Mouse (Mus musculus): ENCODE results near the gene Slc12a7. TPM values are rescaled to one million over a fixed set of nuclear protein-coding genes. Genes with fewer than 3 reads are reported as not detected.

Gene Slc12a7
- polyA plus RNA-seq, 1 experiment from 2014 or later = 7.5 TPM

GRCm38 (mm10) chr13:73762938-73763337 is 30.0 kb downstream of the Slc12a7 start:
- peak overlapping the region; percentile 60 for H3K4me3 ChIP-seq (ENCODE audit: low read depth, low read length)
- 0 out of 2 replicates have a peak, but pooled peaks have one; percentile 1 for ATAC-seq
- no peaks in the 10 kb centered on the region for H3K9me3 ChIP-seq (replicated peaks; ENCODE audit: control insufficient read depth, low read length, poor library complexity, severe bottlenecking)
- no peak overlapping the region for H3K9ac ChIP-seq (ENCODE audit: low read depth, low read length)
- 31% methylated on average over 6 of the region's 6 CpGs for WGBS
- H3K36me3 ChIP-seq (ENCODE audit: control insufficient read depth, insufficient read depth, low read length) = no peaks in the 10 kb centered on the region
- H3K27me3 ChIP-seq (ENCODE audit: control insufficient read depth, insufficient read depth, low read depth, low read length) = no peaks in the 10 kb centered on the region; the same call in 1 of the 2 replicates
- peak overlapping the region; percentile 97; the same call in 1 of the 2 replicates for H3K4me2 ChIP-seq (ENCODE audit: low read length)
- H3K27ac ChIP-seq (ENCODE audit: low read length) = no peak overlapping the region
- peaks cover 17% of the 10 kb centered on the region for H3K4me1 ChIP-seq (ENCODE audit: control insufficient read depth, insufficient read depth, low read length)

- Histone ChIP-seq H3K27ac (ENCODE audit: low read length) (no peak overlapping the region), H3K27me3 (ENCODE audit: control insufficient read depth, insufficient read depth, low read depth, low read length) (no peaks in the 10 kb centered on the region; the same call in 1 of the 2 replicates), H3K9me3 (replicated peaks; ENCODE audit: control insufficient read depth, low read length, poor library complexity, severe bottlenecking) (no peaks in the 10 kb centered on the region), H3K4me1 (ENCODE audit: control insufficient read depth, insufficient read depth, low read length) (peaks cover 17% of the 10 kb centered on the region), H3K4me2 (ENCODE audit: low read length) (peak overlapping the region; percentile 97), H3K9ac (ENCODE audit: low read depth, low read length) (peak overlapping the region; percentile 67), H3K36me3 (ENCODE audit: control insufficient read depth, insufficient read depth, low read length) (no peaks in the 10 kb centered on the region), H3K4me3 (ENCODE audit: low read depth, low read length) (peak overlapping the region; percentile 60)
- under 1% methylated on average over 66 of the region's 70 CpGs for WGBS
- ATAC-seq = peak; percentile 82
These were observed 30.8 kb downstream of the Slc12a7 start for GRCm38 (mm10) chr13:73763439-73764255.

DNA sequence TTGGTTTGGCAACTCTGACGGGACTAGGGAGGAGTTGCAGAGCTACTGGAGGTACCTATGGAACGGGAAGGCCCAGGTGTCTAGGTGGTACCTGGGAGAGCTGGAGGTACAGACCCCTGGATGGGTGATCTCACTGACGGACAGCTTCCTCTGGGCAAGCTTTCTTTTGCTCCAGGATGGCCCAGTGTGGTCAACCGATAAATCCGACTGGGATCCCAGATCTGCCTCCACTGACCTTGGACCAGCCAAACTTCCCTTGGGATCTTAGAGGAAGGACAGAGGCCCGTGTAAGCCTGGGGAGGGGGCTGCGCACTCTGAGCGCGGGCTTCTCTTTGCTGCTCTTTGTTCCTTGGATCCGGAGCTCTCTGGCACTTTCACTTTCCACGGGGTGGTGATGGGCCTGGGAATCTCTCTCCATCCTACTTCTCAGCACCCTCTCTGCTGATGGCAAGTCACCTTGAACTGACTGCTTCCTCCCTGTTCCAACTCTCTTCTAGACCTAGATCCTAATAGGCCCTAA is 31.4 kb downstream of the Slc12a7 start:
- H3K36me3 ChIP-seq (ENCODE audit: control insufficient read depth, insufficient read depth, low read length) = no peaks in the 10 kb centered on the region
- no peaks in the 10 kb centered on the region; the same call in 1 of the 2 replicates for H3K27me3 ChIP-seq (ENCODE audit: control insufficient read depth, insufficient read depth, low read depth, low read length)
- H3K27ac ChIP-seq (ENCODE audit: low read length) = no peak overlapping the region
- H3K4me2 ChIP-seq (ENCODE audit: low read length) = peak overlapping the region; percentile 97
- ATAC-seq = 0 out of 2 replicates have a peak, but pooled peaks have one; percentile 25
- 2% methylated on average over 11 of the region's 11 CpGs for WGBS
- H3K4me1 ChIP-seq (ENCODE audit: control insufficient read depth, insufficient read depth, low read length) = peaks cover 17% of the 10 kb centered on the region
- H3K4me3 ChIP-seq (ENCODE audit: low read depth, low read length) = peak overlapping the region; percentile 60
- no peaks in the 10 kb centered on the region for H3K9me3 ChIP-seq (replicated peaks; ENCODE audit: control insufficient read depth, low read length, poor library complexity, severe bottlenecking)
- peak overlapping the region; percentile 67 for H3K9ac ChIP-seq (ENCODE audit: low read depth, low read length)

- no peak for ATAC-seq
- no peak overlapping the region for H3K4me2 ChIP-seq (ENCODE audit: low read length)
- no peak overlapping the region for H3K9ac ChIP-seq (ENCODE audit: low read depth, low read length)
- H3K4me3 ChIP-seq (ENCODE audit: low read depth, low read length) = no peak overlapping the region
- no peaks in the 10 kb centered on the region for H3K27me3 ChIP-seq (ENCODE audit: control insufficient read depth, insufficient read depth, low read depth, low read length)
- peaks cover 17% of the 10 kb centered on the region for H3K4me1 ChIP-seq (ENCODE audit: control insufficient read depth, insufficient read depth, low read length)
- 68% methylated on average over 4 of the region's 4 CpGs for WGBS
- H3K9me3 ChIP-seq (replicated peaks; ENCODE audit: control insufficient read depth, low read length, poor library complexity, severe bottlenecking) = no peaks in the 10 kb centered on the region
- no peak overlapping the region for H3K27ac ChIP-seq (ENCODE audit: low read length)
- H3K36me3 ChIP-seq (ENCODE audit: control insufficient read depth, insufficient read depth, low read length) = no peaks in the 10 kb centered on the region
These were observed 32.5 kb downstream of the Slc12a7 start for GRCm38 (mm10) chr13:73765393-73765792.

DNA sequence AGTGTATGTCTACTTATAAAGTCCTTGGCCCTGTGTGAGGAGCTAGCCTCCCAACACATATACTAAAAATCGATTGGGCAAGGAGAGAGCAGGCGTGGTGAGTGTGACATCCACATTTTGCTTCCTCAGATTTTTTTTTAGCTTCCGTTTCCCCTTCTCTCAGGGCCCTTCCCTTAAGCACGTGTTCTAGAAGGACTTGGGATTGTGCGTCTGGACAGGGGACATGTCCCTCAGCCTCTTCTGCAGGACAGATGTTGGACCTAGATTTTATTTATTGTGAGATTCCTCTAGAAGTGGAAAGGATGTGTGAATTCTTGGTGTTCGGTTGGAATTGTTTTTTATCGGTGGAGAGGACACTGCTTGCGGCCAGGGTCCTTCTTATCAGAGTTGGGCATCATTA is 34.3 kb downstream of the Slc12a7 start:
- Histone ChIP-seq H3K36me3 (ENCODE audit: control insufficient read depth, insufficient read depth, low read length) (no peaks in the 10 kb centered on the region), H3K27ac (ENCODE audit: low read length) (no peak overlapping the region), H3K9ac (ENCODE audit: low read depth, low read length) (no peak overlapping the region), H3K4me1 (ENCODE audit: control insufficient read depth, insufficient read depth, low read length) (peaks cover 17% of the 10 kb centered on the region), H3K9me3 (replicated peaks; ENCODE audit: control insufficient read depth, low read length, poor library complexity, severe bottlenecking) (no peaks in the 10 kb centered on the region), H3K4me3 (ENCODE audit: low read depth, low read length) (no peak overlapping the region), H3K27me3 (ENCODE audit: control insufficient read depth, insufficient read depth, low read depth, low read length) (no peaks in the 10 kb centered on the region), H3K4me2 (ENCODE audit: low read length) (no peak overlapping the region)
- 88% methylated on average over 8 of the region's 8 CpGs for whole genome bisulfite sequencing
- ATAC-seq = no peak

GRCm38 (mm10) chr13:73767754-73768153 is 34.9 kb downstream of the Slc12a7 start:
- H3K9ac ChIP-seq (ENCODE audit: low read depth, low read length) = no peak overlapping the region
- no peaks in the 10 kb centered on the region for H3K27me3 ChIP-seq (ENCODE audit: control insufficient read depth, insufficient read depth, low read depth, low read length)
- H3K9me3 ChIP-seq (replicated peaks; ENCODE audit: control insufficient read depth, low read length, poor library complexity, severe bottlenecking) = no peaks in the 10 kb centered on the region
- H3K4me3 ChIP-seq (ENCODE audit: low read depth, low read length) = no peak overlapping the region
- H3K36me3 ChIP-seq (ENCODE audit: control insufficient read depth, insufficient read depth, low read length) = no peaks in the 10 kb centered on the region
- no peak overlapping the region for H3K27ac ChIP-seq (ENCODE audit: low read length)
- H3K4me2 ChIP-seq (ENCODE audit: low read length) = no peak overlapping the region
- peaks cover 17% of the 10 kb centered on the region for H3K4me1 ChIP-seq (ENCODE audit: control insufficient read depth, insufficient read depth, low read length)
- WGBS = 90% methylated on average over 5 of the region's 5 CpGs
- no peak for ATAC-seq

DNA sequence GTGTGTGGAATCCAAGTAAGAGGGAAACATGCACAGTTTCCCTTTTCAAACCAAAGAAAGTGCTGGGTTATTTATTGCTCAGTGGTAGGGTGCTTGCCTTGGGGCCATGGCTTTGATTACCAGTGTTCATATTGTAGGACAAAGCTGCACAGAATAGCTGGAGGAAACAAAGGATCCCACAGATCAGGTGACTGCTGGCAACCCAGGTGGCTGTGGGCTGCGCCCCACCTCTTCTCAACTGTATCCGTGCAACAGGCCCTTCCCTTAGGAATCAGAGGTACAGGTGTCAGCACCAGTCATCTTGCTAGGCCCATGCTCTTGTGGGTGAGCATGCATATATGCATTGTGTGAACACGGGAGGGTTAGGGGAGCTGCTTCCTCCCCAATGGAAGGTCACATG is 35.4 kb downstream of the Slc12a7 start:
- H3K27ac ChIP-seq (ENCODE audit: low read length) = no peak overlapping the region

DNA sequence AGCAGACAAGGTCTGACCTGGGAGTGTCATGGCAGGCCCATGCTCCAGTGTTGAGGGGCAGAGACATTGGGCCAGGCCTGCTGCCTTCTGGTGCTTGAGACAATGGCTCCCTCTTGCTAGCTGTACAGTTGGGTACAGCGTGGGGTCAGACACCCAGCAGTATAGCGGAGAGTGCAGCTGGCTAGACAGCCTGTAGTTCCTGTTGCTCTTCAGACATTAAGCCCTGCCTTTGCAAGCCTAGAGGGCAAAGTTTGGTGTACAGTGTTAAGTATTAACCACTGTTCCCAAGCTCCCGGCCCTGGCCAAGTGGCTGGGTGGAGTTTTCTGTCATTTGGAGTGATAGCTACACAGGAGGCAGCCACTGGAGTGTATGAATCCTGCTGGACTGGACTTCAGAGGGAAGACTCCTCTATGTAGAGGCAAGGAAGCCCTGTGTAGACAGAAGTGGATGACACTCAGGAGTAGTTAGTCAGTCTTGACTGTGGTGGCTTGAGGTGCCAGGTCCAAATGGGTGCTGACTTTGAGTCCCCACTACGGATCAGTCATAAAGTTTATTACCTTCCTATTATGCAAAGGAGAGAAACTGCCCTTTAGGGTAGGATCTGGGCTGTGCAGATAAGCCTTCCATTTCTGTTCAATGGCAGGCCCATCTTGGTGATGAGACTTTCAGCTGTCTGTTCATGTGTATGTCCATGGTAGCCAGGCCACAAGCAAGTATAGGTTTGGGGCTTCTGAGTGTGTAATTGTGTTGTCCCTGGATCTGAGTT is 37.2 kb downstream of the Slc12a7 start:
- Histone ChIP-seq H3K4me1 (ENCODE audit: control insufficient read depth, insufficient read depth, low read length) (peaks cover under 1% of the 10 kb centered on the region; the same call in 1 of the 2 replicates), H3K27me3 (ENCODE audit: control insufficient read depth, insufficient read depth, low read depth, low read length) (no peaks in the 10 kb centered on the region), H3K9me3 (replicated peaks; ENCODE audit: control insufficient read depth, low read length, poor library complexity, severe bottlenecking) (no peaks in the 10 kb centered on the region), H3K4me2 (ENCODE audit: low read length) (no peak overlapping the region), H3K36me3 (ENCODE audit: control insufficient read depth, insufficient read depth, low read length) (no peaks in the 10 kb centered on the region), H3K27ac (ENCODE audit: low read length) (no peak overlapping the region), H3K4me3 (ENCODE audit: low read depth, low read length) (no peak overlapping the region), H3K9ac (ENCODE audit: low read depth, low read length) (no peak overlapping the region)
- 79% methylated on average over 4 of the region's 4 CpGs for WGBS
- ATAC-seq = no peak

More for the DNA sequence above, 35.4 kb downstream of the Slc12a7 start:
- H3K4me1 ChIP-seq (ENCODE audit: control insufficient read depth, insufficient read depth, low read length) = peaks cover 17% of the 10 kb centered on the region
- H3K27me3 ChIP-seq (ENCODE audit: control insufficient read depth, insufficient read depth, low read depth, low read length) = no peaks in the 10 kb centered on the region
- no peaks in the 10 kb centered on the region for H3K36me3 ChIP-seq (ENCODE audit: control insufficient read depth, insufficient read depth, low read length)
- no peaks in the 10 kb centered on the region for H3K9me3 ChIP-seq (replicated peaks; ENCODE audit: control insufficient read depth, low read length, poor library complexity, severe bottlenecking)
- ATAC-seq = no peak
- H3K4me3 ChIP-seq (ENCODE audit: low read depth, low read length) = no peak overlapping the region
- H3K9ac ChIP-seq (ENCODE audit: low read depth, low read length) = no peak overlapping the region
- WGBS = 75% methylated on average over 3 of the region's 3 CpGs
- H3K4me2 ChIP-seq (ENCODE audit: low read length) = no peak overlapping the region
